Mouse (Mus musculus) embryonic facial prominence, embryonic 14.5 days (tissue): Measurements from ENCODE around the gene Gbgt1. TPM values are rescaled to one million over a fixed set of nuclear protein-coding genes. Genes with fewer than 3 reads are reported as not detected.

Experiments
- ATAC-seq: fragments of 200-750 bp; cut with Nextera tagmentation; 2 replicates; pipeline ENCODE4 v1.8.0; 2017; ENCODE audit warnings: low read depth, moderate number of reproducible peaks, moderate TSS enrichment
- DNase-seq: peaks from one replicate; pipeline ENCODE4 v3.0.0-alpha.2; 2015; ENCODE audit warnings: low spot score
- H3K27ac ChIP-seq: fragments of 300-500 bp; sonication (generic); replicated peaks from 2 replicates; pipeline ENCODE4 v1.5.1; 2014; ENCODE audit warnings: low read depth, mild to moderate bottlenecking, low read length, moderate library complexity
- H3K27me3 ChIP-seq: fragments of 300-500 bp; sonication (generic); replicated peaks from 2 replicates; pipeline ENCODE4 v1.6.1; 2014; ENCODE audit warnings: low read length; ENCODE audit not compliant: control insufficient read depth, insufficient read depth
- H3K36me3 ChIP-seq: fragments of 300-500 bp; sonication (generic); 2 replicates; pipeline ENCODE4 v1.6.1; 2014; ENCODE audit warnings: low read length, mixed read lengths; ENCODE audit not compliant: control insufficient read depth, insufficient read depth
- H3K4me1 ChIP-seq: fragments of 300-500 bp; sonication (generic); 2 replicates; pipeline ENCODE4 v1.6.1; 2014; ENCODE audit warnings: antibody characterized with exemption, low read length; ENCODE audit not compliant: control insufficient read depth, insufficient read depth
- H3K4me2 ChIP-seq: fragments of 300-500 bp; sonication (generic); 2 replicates; pipeline ENCODE4 v1.6.1; 2014; ENCODE audit warnings: low read depth, mild to moderate bottlenecking, low read length, moderate library complexity, mixed read lengths
- H3K4me3 ChIP-seq: fragments of 300-500 bp; sonication (generic); 2 replicates; pipeline ENCODE4 v1.5.1; 2014; ENCODE audit warnings: low read depth, mild to moderate bottlenecking, low read length
- H3K9ac ChIP-seq: fragments of 300-500 bp; sonication (generic); 2 replicates; pipeline ENCODE4 v1.6.1; 2014; ENCODE audit warnings: low read depth, mild to moderate bottlenecking, low read length, moderate library complexity, mixed read lengths
- H3K9me3 ChIP-seq: fragments of 300-500 bp; sonication (generic); 2 replicates; pipeline ENCODE4 v1.6.1; 2016; ENCODE audit warnings: low read length; ENCODE audit not compliant: control insufficient read depth
- WGBS: fragments of 180-500 bp; shearing (Covaris S2); extraction: QIAGEN DNeasy Blood & Tissue Kit; methylation state at CpG from one replicate; pipeline ENCODE4 v1.1.7; 2014; 5-methylcytosine and 5-hydroxymethylcytosine counted together
- polyA plus RNA-seq: library from polyadenylated mRNA; unstranded; fragments of >200 nt; fragmentation: Nextera tagmentation; extraction: Ambion mirVana; gene quantifications from 2 replicates; pipeline ENCODE4 v1.2.1, GENCODE M21; 2014

Gene Gbgt1
- polyA plus RNA-seq, 1 experiment from 2014 or later = 1.3 TPM

DNA sequence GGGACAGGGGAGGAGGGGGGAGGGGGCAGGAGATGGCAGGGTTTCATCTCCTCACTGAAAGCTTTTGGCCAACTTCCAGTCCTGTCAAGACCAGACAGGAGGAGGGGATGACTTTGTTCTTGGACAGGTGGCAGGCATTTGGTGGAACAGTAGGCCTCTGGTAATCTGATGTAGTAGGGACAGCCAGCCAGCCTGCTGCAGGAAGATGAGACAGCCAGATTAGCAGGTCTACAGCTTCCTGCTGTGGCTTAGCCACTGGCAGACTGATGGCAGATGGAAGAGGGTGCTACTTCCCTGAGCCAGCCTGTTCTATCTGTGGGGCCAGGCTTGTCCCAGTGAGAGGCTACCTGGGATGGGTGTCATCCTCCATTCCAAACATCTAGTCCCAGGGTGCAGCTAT lies 49.3 kb downstream of the Gbgt1 start:
- H3K36me3 ChIP-seq = peaks cover 96% of the 10 kb centered on the region

DNA sequence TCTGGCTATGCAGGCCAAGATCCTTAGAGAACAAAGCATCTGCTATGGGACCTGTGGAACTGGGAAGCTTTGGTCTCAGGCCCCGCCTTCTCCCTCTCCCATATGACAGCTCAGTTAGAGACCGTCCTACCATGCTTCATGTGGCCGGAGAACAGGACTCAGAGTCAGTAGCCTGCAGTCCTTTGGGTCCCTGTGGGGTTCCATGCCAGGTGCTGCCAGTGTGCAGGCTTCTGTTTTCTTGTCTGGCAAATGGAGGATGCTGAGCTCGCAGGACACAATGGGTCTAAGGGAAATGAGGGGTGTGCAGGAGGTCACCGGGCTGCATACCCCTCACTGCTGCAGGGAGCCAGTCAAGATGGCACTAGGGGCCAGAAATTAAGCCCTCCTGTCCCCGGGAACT lies 49.9 kb downstream of the Gbgt1 start:
- WGBS = 71% methylated on average over 6 of the region's 6 CpGs
- DNase-seq (no peak), ATAC-seq (no peak)
- peaks cover 97% of the 10 kb centered on the region for H3K36me3 ChIP-seq
- no peaks in the 10 kb centered on the region for H3K27me3 ChIP-seq
- H3K4me3 ChIP-seq = no peak overlapping the region
- no peak overlapping the region; the same call in 1 of the 2 replicates for H3K27ac ChIP-seq
- no peak overlapping the region for H3K4me2 ChIP-seq
- H3K9me3 ChIP-seq = no peaks in the 10 kb centered on the region
- H3K9ac ChIP-seq = no peak overlapping the region
- H3K4me1 ChIP-seq = no peaks in the 10 kb centered on the region

More for the DNA sequence above, 49.3 kb downstream of the Gbgt1 start:
- ATAC-seq = 0 out of 2 replicates have a peak, but pooled peaks have one; percentile 5
- Histone ChIP-seq H3K4me1 (no peaks in the 10 kb centered on the region), H3K4me3 (no peak overlapping the region), H3K9me3 (no peaks in the 10 kb centered on the region), H3K27me3 (no peaks in the 10 kb centered on the region), H3K27ac (no peak overlapping the region), H3K4me2 (no peak overlapping the region), H3K9ac (no peak overlapping the region)
- no peak for DNase-seq

DNA sequence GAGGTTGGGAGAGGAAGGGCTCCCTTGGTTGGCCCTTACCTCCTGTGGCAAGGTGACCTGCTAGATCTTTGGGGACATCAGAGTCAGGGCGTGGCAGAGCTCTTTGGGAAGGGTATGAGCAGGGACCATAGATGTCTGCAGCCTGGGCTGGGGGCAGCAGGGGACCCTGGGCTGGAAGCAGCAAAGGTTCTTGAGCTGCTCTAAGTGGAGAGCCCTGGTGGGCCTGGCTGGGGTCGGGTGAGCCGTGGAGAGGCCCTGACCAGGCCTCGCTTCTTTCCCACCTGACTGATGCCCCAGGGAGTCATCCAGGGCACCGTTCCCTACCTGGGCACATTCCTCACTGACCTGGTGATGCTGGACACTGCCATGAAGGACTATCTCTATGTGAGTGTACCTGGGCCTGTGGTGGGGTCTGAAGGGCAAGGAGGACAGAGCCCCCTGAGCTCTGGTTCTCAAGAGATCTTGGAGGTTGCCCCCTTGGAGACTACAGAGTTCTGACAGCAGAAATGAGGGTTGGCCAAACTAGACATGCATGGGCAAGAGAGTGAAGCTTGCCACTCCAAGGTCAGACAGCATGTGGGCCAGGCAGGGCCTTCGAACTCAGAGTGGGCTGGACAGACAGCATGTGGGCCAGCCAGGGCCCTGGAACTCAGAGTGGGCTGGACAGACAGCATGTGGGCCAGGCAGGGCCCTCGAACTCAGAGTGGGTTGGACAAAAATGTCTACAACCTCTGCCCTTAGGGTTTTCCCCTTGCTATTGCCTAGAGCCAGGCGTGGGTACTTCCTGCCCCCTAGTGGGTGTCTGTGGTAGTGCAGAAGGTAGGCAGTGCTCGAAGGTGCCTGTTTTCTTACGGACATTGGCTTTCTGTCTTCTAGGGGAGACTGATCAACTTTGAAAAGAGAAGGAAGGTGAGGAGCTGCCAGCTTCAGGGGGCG lies 50.8 kb downstream of the Gbgt1 start:
- Histone ChIP-seq H3K4me1 (no peaks in the 10 kb centered on the region), H3K27ac (no peak overlapping the region), H3K27me3 (no peaks in the 10 kb centered on the region), H3K9me3 (no peaks in the 10 kb centered on the region), H3K36me3 (peaks cover 97% of the 10 kb centered on the region), H3K4me3 (no peak overlapping the region), H3K9ac (no peak overlapping the region), H3K4me2 (no peak overlapping the region)
- DNase-seq (peak; percentile 73), ATAC-seq (no peak)
- WGBS = 56% methylated on average over 11 of the region's 11 CpGs

DNA sequence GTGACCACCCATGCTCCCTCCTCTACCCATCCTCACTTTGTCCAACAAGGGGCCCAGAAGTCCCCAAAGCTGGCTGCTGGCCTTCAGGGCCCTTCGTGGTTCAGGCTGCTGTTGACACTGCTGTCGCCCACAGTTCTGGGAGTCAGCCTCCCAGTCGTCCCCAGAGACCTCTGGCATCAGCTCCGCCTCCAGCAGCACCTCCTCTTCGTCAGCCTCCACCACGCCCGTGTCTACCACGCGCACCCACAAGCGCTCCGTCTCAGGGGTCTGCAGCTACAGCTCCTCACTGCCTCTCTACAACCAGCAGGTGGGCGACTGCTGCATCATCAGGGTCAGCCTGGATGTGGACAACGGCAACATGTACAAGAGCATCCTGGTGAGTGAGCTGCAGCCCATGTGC lies 52.5 kb downstream of the Gbgt1 start:
- no peak for ATAC-seq
- H3K36me3 ChIP-seq = peaks cover 97% of the 10 kb centered on the region

DNA sequence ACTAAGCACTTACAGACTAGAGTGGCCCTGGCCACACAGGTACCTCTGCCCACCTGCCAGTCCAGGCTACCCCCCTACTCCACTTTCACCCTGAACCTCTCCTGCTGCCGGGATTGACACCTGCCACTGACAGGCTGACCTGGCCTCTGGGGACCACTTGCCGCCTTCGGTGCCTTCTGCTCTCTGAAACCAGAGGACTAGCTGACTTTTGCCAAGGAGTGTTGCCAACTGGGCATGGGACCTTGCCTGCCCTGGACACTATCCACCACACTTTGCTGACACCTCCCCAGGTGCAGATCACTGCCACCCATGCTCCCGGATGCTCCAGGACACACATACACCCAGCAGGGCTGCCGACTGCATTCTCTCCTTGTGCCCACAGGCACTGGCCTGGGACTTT lies 55.6 kb downstream of the Gbgt1 start:
- ATAC-seq = no peak
- H3K27me3 ChIP-seq = no peaks in the 10 kb centered on the region
- H3K36me3 ChIP-seq = peaks cover 73% of the 10 kb centered on the region
- H3K4me2 ChIP-seq = no peak overlapping the region
- H3K27ac ChIP-seq = no peak overlapping the region
- no peak overlapping the region for H3K4me3 ChIP-seq
- no peak for DNase-seq
- H3K9me3 ChIP-seq = no peaks in the 10 kb centered on the region
- WGBS = 93% methylated on average over 5 of the region's 5 CpGs
- no peaks in the 10 kb centered on the region for H3K4me1 ChIP-seq
- H3K9ac ChIP-seq = no peak overlapping the region

More for the DNA sequence above, 52.5 kb downstream of the Gbgt1 start:
- Histone ChIP-seq H3K4me2 (no peak overlapping the region), H3K9ac (no peak overlapping the region), H3K27me3 (no peaks in the 10 kb centered on the region), H3K4me1 (no peaks in the 10 kb centered on the region), H3K9me3 (no peaks in the 10 kb centered on the region), H3K27ac (no peak overlapping the region), H3K4me3 (no peak overlapping the region)
- WGBS = 89% methylated on average over 13 of the region's 13 CpGs
- no peak for DNase-seq

Other genes with a start within 250 kb of the Gbgt1 start
- 3.8 and 4.9 TPM in 2 replicates for gene Ppp1r26, start 50.1 kb upstream of the Gbgt1 start, polyA plus RNA-seq
- 1.7 and 5.9 TPM in 2 replicates for gene 1700007K13Rik, start 30.6 kb upstream of the Gbgt1 start, polyA plus RNA-seq
- 50.5 and 55.5 TPM in 2 replicates for gene Mrps2, start 28.8 kb upstream of the Gbgt1 start, polyA plus RNA-seq
- 2.7 TPM in 1 of 2 replicates, not detected in the other for gene Gm10134, start 9.2 kb downstream of the Gbgt1 start, polyA plus RNA-seq
- 59.3 and 67.5 TPM in 2 replicates for gene Ralgds, start 16.2 kb downstream of the Gbgt1 start, polyA plus RNA-seq
- not detected in 2 replicates for gene Cel, start 66.5 kb downstream of the Gbgt1 start, polyA plus RNA-seq
- 23.7 and 27.9 TPM in 2 replicates for gene Gtf3c5, start 86.9 kb downstream of the Gbgt1 start, polyA plus RNA-seq
- gene Gfi1b, start 125.1 kb downstream of the Gbgt1 start, polyA plus RNA-seq = 0.13 and 0.55 TPM in 2 replicates
- gene Tsc1, start 144.3 kb downstream of the Gbgt1 start, polyA plus RNA-seq = 15.3 and 16.0 TPM in 2 replicates
- gene Spaca9, start 202.8 kb downstream of the Gbgt1 start, polyA plus RNA-seq = 3.2 and 4.4 TPM in 2 replicates
- gene Ak8, start 203.3 kb downstream of the Gbgt1 start, polyA plus RNA-seq = 1.2 and 2.0 TPM in 2 replicates